Mouse (Mus musculus) ovary, postnatal 36 days (tissue): ENCODE data around the gene Ube2h.

Source experiments
- DNase-seq: peaks from one replicate; pipeline ENCODE4 v3.0.0; 2022; ENCODE audit warnings: low spot score, mixed read lengths

Ube2h gene

GRCm38 (mm10) chr6:30299116-30299515 is 5.2 kb downstream of the Ube2h start:
- DNase-seq, result no peak

DNA sequence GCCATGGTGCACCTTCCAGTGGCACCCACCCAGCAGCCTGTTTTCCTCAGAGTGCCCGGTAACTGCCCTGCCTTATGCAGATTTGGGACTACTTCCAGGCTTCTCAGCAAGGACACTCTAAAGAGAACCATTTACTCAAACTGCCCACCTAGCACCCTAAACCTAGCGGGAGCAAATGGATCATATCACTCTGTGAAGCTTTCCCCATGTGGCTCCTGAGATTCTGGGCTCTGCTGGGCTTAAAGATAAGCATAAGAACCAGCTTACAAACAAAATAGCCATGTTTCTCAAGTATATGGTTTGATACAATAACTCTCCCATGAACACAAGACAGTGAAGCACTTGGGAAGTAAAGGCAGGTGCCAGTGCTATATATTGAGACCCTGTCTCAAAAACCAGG is 11.8 kb downstream of the Ube2h start:
- DNase-seq, result no peak

DNA sequence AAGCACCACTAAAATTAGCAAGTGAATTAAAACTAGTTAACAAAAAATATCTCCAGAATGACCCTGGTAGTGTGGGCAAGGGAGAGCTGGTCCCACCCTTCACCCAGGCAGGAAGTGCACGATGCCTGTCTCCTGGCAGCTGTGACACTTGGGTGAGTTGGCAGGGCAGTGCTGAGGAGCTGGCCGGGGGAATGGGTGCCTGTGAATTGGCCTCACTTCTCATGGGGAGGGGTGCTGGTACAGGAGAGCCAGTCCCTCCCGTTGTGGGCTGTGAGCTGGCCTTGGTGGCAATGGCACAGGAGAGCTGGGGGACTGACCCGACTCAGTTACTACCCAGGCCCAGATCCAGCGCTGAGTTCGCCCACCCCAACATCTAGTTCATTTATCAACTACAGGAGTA is 16.4 kb downstream of the Ube2h start:
- peak; percentile 17 for DNase-seq

GRCm38 (mm10) chr6:30286642-30287041 is 17.7 kb downstream of the Ube2h start:
- no peak for DNase-seq

DNA sequence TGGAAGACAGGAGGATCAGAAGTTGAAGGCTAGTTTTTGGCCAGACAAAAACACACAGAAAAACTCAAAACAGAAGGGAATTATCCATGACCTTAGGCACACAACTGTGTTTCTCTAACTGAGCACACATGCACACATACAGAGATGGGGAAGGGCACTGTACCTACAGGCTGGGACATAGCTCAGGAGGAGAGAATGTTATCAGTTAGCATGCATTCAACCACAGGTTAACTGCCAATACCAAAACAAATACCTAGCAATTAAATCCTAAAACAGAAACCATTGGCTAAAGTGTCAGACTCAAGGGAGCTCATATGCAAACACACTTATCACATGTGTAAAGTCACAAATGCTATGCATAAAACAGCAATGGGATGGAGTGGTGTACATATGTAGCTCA is 20.2 kb downstream of the Ube2h start:
- DNase-seq, result no peak

DNA sequence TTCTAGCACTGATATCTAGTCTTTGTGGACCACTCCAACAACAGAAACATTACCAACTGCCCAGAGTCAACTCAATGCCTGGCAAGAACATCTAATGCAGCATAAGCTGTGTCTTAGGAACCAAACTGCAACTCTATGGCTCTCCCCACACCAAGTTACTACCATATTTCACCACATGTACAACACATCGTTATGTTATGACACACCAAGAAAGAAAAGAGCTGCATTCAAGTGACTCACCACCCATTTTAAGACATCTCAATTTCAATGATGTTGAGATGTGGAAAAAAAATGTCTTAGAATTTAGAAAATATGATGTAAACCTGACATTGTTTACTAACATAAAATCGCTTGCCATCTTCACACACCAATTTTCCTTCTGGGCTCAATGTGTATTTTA is 22.0 kb downstream of the Ube2h start:
- DNase-seq, result no peak

GRCm38 (mm10) chr6:30278374-30278773 is 26.0 kb downstream of the Ube2h start:
- no peak for DNase-seq

GRCm38 (mm10) chr6:30276882-30277281 is 27.5 kb downstream of the Ube2h start:
- DNase-seq, result no peak

- peak; percentile 57 for DNase-seq
Measured at GRCm38 (mm10) chr6:30276375-30276774, 28.0 kb downstream of the Ube2h start.

GRCm38 (mm10) chr6:30275159-30275847 is 29.0 kb downstream of the Ube2h start:
- no peak for DNase-seq

DNA sequence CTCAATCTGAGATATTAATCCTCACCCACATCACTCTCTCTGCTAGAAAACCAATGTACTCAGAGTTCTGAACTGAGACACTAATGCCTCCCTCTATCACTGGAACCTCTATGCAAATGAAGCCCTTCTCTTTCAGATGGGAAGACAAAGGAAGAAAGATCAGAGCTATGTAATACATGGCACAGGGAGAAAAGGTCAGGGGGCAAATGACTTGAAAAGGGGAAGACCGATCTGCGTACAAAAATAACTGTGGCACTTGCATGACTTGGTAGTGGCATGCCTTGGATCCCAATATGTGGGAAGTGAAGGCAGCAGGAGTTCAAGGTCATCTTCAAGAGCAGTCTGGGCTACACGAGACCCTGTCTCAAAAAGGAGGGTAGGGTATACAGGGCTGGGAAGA is 31.4 kb downstream of the Ube2h start:
- DNase-seq, result no peak

DNA sequence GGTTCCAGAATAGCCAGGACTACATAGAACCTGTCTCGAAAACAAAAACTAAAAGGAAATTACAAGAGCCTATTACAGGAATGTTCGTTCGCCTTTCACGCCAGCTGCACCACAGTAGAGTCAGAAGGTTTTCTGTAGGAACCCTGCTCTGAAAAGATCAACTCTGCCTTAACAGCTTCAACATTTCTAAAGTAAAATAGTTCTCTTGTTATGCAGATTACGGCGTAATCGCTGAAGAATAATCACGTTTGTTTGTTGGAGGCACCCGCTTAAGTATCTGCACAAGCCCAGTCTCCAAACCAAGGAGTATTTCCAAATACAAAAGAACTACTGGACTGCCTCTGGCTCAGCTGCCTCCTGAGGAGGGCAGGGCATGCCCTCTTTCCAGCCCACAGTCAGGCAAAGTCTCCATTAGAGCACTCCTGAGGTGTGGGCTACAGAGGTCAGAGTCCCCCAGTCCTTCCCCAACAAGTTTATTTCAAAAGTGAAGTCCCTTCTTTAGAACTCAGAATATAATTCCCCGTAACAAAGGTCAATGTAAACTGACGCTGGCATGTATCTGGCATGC is 31.9 kb downstream of the Ube2h start:
- no peak for DNase-seq

DNA sequence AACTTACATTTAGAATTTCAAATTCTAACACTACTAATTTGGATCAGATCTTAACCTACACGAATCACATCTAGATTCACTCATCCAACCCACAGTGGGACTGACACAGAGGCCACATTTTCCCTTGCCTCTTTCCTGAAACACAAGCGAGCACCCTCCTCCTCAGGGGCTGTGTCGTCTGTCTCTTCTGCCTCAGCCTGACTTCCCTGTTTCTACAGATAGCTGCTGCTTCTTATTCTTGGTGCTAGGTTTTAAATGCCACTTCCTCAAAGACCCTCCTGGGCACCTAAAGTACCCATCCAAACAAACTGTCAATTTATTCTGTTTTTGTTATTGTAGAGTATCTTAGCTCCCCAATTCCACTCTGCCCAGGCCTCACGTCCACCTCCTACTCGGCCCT is 34.5 kb downstream of the Ube2h start:
- no peak for DNase-seq

DNA sequence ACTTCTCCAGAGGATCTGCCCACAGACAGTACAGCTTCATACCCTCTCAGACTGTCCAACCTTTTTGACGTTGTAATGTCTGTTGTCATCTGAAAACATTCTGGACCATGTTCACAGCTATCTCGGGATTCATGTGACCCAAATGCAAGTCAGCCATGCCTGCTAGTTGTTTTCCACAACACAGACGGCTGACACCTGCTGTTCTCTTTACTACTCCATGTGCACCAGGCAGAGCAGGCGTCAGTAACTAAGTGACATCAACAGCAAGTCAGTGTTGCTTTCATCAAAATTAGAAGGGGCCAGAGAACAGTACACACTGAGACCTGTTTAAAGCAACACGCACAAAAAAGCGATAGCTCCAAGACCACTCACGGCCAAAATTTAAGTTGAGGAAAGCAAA is 36.9 kb downstream of the Ube2h start:
- no peak for DNase-seq

DNA sequence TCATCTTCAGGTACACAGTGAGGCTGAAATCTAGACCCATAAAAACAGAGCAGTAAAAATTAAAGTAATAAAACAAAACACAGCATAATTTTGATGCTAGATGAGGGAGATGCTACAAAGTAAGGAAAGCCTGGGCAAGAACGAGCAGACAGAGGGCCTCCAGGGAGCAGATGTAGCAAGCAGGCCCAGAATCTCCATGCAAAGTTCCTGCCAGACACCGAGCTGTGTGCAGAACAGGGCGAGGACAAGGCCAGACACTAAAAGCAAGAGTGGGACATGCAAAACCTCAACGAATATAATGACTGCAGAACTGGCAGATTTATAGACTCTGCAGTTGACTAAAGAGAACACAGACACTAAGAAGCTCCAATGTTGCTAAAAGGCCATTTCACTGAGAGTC is 38.9 kb downstream of the Ube2h start:
- DNase-seq, result no peak

- DNase-seq, result peak; percentile 26
Measured at GRCm38 (mm10) chr6:30263053-30263452, 41.3 kb downstream of the Ube2h start.

- no peak for DNase-seq
Measured at GRCm38 (mm10) chr6:30259271-30259670, 45.1 kb downstream of the Ube2h start.

- no peak for DNase-seq
Measured at GRCm38 (mm10) chr6:30257962-30258361, 46.4 kb downstream of the Ube2h start.

DNA sequence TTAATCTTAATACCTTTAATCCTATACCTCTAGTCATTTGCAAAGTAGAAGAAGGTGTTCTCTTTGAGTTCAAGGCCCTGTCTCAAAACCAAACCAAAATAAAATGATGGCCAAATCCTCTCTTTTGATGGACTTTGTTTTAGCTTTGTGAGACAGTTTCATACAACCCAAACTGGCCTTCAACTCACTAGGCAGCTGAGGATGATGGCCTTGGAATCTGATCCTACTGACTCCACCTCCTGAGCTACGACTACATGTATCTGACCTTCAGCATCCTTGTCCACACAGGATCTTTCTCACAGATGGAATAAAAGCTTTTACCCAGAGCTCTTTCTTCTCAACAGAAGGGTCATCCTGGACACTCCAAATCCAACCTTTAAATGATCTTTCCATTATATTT is 48.5 kb downstream of the Ube2h start:
- no peak for DNase-seq

GRCm38 (mm10) chr6:30252271-30253010 is 51.9 kb downstream of the Ube2h start:
- no peak for DNase-seq

- no peak for DNase-seq
Measured at GRCm38 (mm10) chr6:30248708-30249107, 55.6 kb downstream of the Ube2h start.

DNA sequence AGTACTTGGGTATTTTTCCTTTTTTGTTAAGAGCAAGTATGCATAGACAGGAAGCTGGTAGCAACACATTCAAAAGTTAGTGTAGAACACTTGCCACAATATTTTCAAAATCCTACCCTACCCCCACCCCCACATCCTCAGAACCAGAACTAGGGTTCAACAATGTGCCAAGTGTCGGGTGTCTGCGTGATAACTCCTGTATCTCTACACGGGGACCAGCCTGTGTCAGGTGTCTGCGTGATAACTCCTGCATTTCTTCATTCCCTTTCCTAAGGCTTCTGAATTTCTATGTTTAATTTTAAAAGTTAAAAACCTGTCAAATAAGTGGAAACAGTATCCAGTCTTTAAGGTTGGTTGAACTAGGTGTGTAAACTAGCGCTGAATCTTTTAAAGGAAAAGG is 58.4 kb downstream of the Ube2h start:
- DNase-seq, result no peak

DNA sequence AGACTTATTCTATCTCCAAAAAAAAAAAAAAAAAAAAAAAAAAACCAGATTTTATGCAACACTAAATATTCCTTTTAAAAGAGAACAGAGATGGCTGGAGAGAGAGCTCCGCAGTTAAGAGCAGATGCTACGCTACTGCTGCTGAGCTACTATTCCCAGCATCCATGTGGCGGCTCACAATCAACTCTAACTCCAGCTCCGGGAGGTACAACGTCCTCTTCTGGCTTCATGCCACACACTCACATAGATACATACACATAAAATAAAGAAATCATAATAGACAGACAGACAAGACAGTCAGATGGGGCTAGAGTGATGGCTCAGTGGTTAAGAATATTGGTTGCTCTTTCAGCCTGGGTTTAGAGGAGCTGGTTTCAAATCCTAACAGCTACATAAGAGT is 58.9 kb downstream of the Ube2h start:
- no peak for DNase-seq
